Mouse (Mus musculus): ENCODE results near the gene Dnm3. TPM values are rescaled to one million over a fixed set of nuclear protein-coding genes. Genes with fewer than 3 reads are reported as not detected.

Dnm3 gene
- polyA plus RNA-seq, 1 experiment, result not detected

GRCm38 (mm10) chr1:162202465-162203348 lies 275.1 kb downstream of the Dnm3 start:
- no peak overlapping the region for H3K27ac ChIP-seq (ENCODE audit: insufficient read depth, low read depth, low read length)
- H3K4me3 ChIP-seq (ENCODE audit: insufficient read depth, low read depth, low read length), result no peak overlapping the region
- H3K4me1 ChIP-seq (ENCODE audit: control insufficient read depth, insufficient read depth, low read length), result no peaks in the 10 kb centered on the region
- no peak for TF ChIP-seq POLR2A (IDR thresholded peaks at IDR 0.05; ENCODE audit: insufficient read depth, low read depth, low read length)
- no peak for TF ChIP-seq CTCF (IDR thresholded peaks at IDR 0.05; ENCODE audit: insufficient read depth, low read depth, low read length)
- WGBS, result 76% methylated on average over 12 of the region's 12 CpGs

- Histone ChIP-seq H3K27ac (ENCODE audit: insufficient read depth, low read depth, low read length) (no peak overlapping the region), H3K4me3 (ENCODE audit: insufficient read depth, low read depth, low read length) (no peak overlapping the region), H3K4me1 (ENCODE audit: control insufficient read depth, insufficient read depth, low read length) (no peaks in the 10 kb centered on the region)
- TF ChIP-seq POLR2A (IDR thresholded peaks at IDR 0.05; ENCODE audit: insufficient read depth, low read depth, low read length) (no peak), CTCF (IDR thresholded peaks at IDR 0.05; ENCODE audit: insufficient read depth, low read depth, low read length) (no peak)
- 94% methylated on average over 6 of the region's 6 CpGs for WGBS
These were observed 277.4 kb downstream of the Dnm3 start for GRCm38 (mm10) chr1:162200446-162200845.

- TF ChIP-seq POLR2A (IDR thresholded peaks at IDR 0.05; ENCODE audit: insufficient read depth, low read depth, low read length) (no peak), CTCF (IDR thresholded peaks at IDR 0.05; ENCODE audit: insufficient read depth, low read depth, low read length) (no peak)
- no peak overlapping the region for H3K4me3 ChIP-seq (ENCODE audit: insufficient read depth, low read depth, low read length)
- 57% methylated on average over 9 of the region's 9 CpGs for WGBS
- H3K4me1 ChIP-seq (ENCODE audit: control insufficient read depth, insufficient read depth, low read length), result no peaks in the 10 kb centered on the region
- H3K27ac ChIP-seq (ENCODE audit: insufficient read depth, low read depth, low read length), result no peak overlapping the region
These were observed 280.8 kb downstream of the Dnm3 start for GRCm38 (mm10) chr1:162196812-162197680.

GRCm38 (mm10) chr1:162188744-162189143 lies 289.1 kb downstream of the Dnm3 start:
- WGBS, result 91% methylated on average over 4 of the region's 4 CpGs
- no peak for TF ChIP-seq POLR2A (IDR thresholded peaks at IDR 0.05; ENCODE audit: insufficient read depth, low read depth, low read length)
- no peak for TF ChIP-seq CTCF (IDR thresholded peaks at IDR 0.05; ENCODE audit: insufficient read depth, low read depth, low read length)
- Histone ChIP-seq H3K4me1 (ENCODE audit: control insufficient read depth, insufficient read depth, low read length) (peaks cover 6% of the 10 kb centered on the region; the same call in 1 of the 2 replicates), H3K27ac (ENCODE audit: insufficient read depth, low read depth, low read length) (no peak overlapping the region), H3K4me3 (ENCODE audit: insufficient read depth, low read depth, low read length) (no peak overlapping the region)

GRCm38 (mm10) chr1:162187352-162188120 lies 290.3 kb downstream of the Dnm3 start:
- WGBS, result 30% methylated on average over 8 of the region's 8 CpGs
- Histone ChIP-seq H3K27ac (ENCODE audit: insufficient read depth, low read depth, low read length) (no peak overlapping the region), H3K4me3 (ENCODE audit: insufficient read depth, low read depth, low read length) (no peak overlapping the region), H3K4me1 (ENCODE audit: control insufficient read depth, insufficient read depth, low read length) (peaks cover 6% of the 10 kb centered on the region; the same call in 1 of the 2 replicates)
- TF ChIP-seq CTCF (IDR thresholded peaks at IDR 0.05; ENCODE audit: insufficient read depth, low read depth, low read length) (no peak), POLR2A (IDR thresholded peaks at IDR 0.05; ENCODE audit: insufficient read depth, low read depth, low read length) (no peak)

- no peak for TF ChIP-seq POLR2A (IDR thresholded peaks at IDR 0.05; ENCODE audit: insufficient read depth, low read depth, low read length)
- no peak for TF ChIP-seq CTCF (IDR thresholded peaks at IDR 0.05; ENCODE audit: insufficient read depth, low read depth, low read length)
- no peak overlapping the region for H3K4me3 ChIP-seq (ENCODE audit: insufficient read depth, low read depth, low read length)
These were observed 291.1 kb downstream of the Dnm3 start for GRCm38 (mm10) chr1:162186470-162187351.

GRCm38 (mm10) chr1:162184003-162184748 lies 293.7 kb downstream of the Dnm3 start:
- no peak overlapping the region for H3K4me3 ChIP-seq (ENCODE audit: insufficient read depth, low read depth, low read length)
- WGBS, result 66% methylated on average over 14 of the region's 14 CpGs
- no peak overlapping the region for H3K27ac ChIP-seq (ENCODE audit: insufficient read depth, low read depth, low read length)
- TF ChIP-seq POLR2A (IDR thresholded peaks at IDR 0.05; ENCODE audit: insufficient read depth, low read depth, low read length) (no peak), CTCF (IDR thresholded peaks at IDR 0.05; ENCODE audit: insufficient read depth, low read depth, low read length) (no peak)
- H3K4me1 ChIP-seq (ENCODE audit: control insufficient read depth, insufficient read depth, low read length), result peaks cover 8% of the 10 kb centered on the region; the same call in 1 of the 2 replicates

More at GRCm38 (mm10) chr1:162186470-162187351, 291.1 kb downstream of the Dnm3 start:
- 57% methylated on average over 7 of the region's 7 CpGs for WGBS
- Histone ChIP-seq H3K4me1 (ENCODE audit: control insufficient read depth, insufficient read depth, low read length) (peaks cover 6% of the 10 kb centered on the region; the same call in 1 of the 2 replicates), H3K27ac (ENCODE audit: insufficient read depth, low read depth, low read length) (no peak overlapping the region)

Measured in olfactory bulb, adult 2 months (tissue).